Mouse (Mus musculus): ENCODE measurements at regions not wholly inside any gene's neighbourhood (a gene's known extent, or its start where the extent isn't known, plus 50 kb on each side); places are given as distances from the start of the nearest gene placed in this dataset.

- DNase-seq (ENCODE audit: low spot score), result no peak
Measured at GRCm38 (mm10) chr2:78804931-78805330, 63.0 kb upstream of the Ube2e3 start.

DNA sequence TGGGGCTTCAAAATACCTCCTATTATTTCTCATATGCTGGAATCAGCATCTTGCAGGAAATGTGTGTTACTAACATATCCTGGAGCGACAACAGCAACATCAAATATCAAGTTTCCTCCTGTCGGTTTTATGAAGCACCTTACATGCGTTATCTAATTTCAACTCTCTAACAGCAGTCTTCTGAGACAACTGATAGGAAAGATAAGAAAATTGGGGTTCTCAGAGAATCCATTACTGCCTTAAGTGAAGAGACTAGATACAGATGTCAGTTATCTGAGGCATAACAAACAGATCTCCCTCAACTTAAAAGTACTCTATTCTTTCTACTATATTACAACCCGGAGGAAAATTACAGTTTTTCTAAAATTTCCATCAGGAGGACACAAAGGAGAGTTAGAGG, 64.4 kb upstream of the Ube2e3 start:
- DNase-seq (ENCODE audit: low spot score), result no peak

- no peak for DNase-seq (ENCODE audit: low spot score)
Measured at GRCm38 (mm10) chr2:78795446-78795845, 72.5 kb upstream of the Ube2e3 start.

DNA sequence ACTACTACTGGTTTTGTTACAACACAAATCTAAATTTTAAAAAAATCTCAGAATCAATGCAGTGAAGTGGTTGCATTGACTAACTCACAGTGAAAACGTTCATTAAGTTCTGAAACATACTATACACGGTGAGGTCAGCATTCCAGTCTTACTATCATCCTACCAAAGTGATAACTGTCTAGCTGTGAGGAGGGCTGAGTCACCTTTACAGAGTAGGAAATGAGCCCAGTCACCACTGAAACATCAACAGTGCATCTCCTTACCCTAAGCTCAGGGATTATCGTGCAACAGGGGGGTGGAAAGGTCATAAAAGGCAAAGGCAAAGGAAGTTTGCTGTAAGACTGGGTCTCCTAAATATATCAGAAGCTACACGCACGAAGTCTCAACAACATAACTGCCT, 73.2 kb upstream of the Ube2e3 start:
- DNase-seq (ENCODE audit: low spot score), result no peak

- no peak for DNase-seq (ENCODE audit: low spot score)
Measured at GRCm38 (mm10) chr2:78789124-78789523, 78.8 kb upstream of the Ube2e3 start.

- DNase-seq (ENCODE audit: low spot score), result no peak
Measured at GRCm38 (mm10) chr2:78788222-78788621, 79.7 kb upstream of the Ube2e3 start.

GRCm38 (mm10) chr2:78779949-78780348, 88.0 kb upstream of the Ube2e3 start:
- no peak for DNase-seq (ENCODE audit: low spot score)

GRCm38 (mm10) chr2:78777589-78777988, 90.3 kb upstream of the Ube2e3 start:
- no peak for DNase-seq (ENCODE audit: low spot score)

- DNase-seq (ENCODE audit: low spot score), result no peak
Measured at GRCm38 (mm10) chr2:78754362-78754761, 113.6 kb upstream of the Ube2e3 start.

GRCm38 (mm10) chr2:78753918-78754317, 114.0 kb upstream of the Ube2e3 start:
- no peak for DNase-seq (ENCODE audit: low spot score)

DNA sequence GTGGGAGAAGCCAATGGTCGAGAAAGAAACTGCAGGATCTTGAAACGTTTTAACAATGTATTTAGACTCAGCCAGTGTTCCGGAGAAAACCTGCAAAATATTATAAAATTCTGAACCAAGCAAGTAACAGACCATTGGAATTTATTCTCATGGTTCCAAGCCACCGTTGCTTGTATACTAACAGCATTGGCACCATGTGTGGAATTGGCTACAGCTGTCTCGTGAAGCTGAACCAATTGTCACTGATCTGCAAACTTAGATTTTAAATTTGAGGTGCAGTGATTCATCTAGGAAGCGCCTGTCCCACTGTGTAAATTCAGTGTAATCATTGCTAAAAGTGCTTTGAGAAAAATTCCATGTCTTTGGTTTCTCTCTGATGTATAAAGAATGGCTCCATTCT, 137.8 kb upstream of the Ube2e3 start:
- no peak for DNase-seq (ENCODE audit: low spot score)

DNA sequence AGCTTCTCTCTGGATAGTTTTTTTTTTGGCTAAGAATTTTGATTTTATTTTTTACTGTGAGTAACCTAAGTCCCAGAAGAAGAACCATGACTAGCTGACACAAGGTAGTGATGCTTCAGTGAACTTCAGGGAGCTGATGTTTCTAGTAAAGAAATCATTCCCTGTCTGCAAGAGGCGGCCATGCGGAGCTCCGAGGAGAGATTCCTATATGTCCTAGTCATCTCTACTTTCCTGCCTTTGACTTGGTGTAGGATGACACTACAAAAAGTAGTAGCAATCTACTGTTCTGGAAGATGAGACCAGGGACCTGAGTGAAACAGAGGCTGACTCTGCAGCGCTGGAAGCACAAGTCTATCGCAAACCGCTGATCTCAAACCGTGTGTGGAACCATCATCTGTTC, 141.9 kb upstream of the Ube2e3 start:
- DNase-seq (ENCODE audit: low spot score), result no peak

- no peak for DNase-seq (ENCODE audit: low spot score)
Measured at GRCm38 (mm10) chr2:78724416-78724815, 143.5 kb upstream of the Ube2e3 start.

- no peak for DNase-seq (ENCODE audit: low spot score)
Measured at GRCm38 (mm10) chr2:78723423-78723822, 144.5 kb upstream of the Ube2e3 start.

DNA sequence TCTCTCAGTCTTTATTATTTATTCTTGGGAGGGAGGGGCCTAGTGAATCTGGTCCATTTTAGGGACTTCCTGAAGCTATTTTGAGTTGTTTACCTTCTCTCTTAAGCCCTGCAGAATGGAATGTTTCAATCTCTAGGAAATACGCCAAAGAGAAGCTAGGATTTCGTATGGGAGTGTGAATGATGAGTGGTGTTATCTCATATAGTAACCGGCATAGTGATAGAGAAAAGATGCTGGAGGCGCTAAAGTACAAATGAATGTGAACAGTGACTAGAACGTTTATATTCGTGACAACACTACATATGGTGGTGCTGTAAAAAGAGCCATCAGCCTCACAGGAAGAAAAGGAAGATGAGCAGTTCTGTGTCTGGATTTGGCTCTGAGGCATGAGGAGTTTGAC, 145.2 kb upstream of the Ube2e3 start:
- DNase-seq (ENCODE audit: low spot score), result no peak

DNA sequence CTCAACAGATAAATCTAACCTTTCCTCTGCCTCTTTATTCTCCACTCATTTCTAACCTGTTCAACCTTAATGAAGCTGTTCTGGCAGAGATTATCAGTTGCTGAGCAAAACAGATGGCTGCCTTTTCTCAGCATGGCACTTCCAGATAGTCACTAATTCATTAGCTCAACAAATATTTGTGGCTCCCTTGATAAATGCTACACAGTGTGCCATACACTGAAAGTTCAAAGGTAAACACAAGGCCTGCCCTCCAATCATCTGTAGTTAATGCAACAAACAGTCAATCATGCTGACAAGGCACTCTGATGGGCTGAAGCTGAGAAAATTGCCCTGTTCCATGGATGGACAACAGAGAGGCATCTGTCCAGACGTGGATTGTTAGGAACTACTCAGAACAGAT, 149.4 kb upstream of the Ube2e3 start:
- DNase-seq (ENCODE audit: low spot score), result no peak

GRCm38 (mm10) chr2:78716157-78716798, 151.6 kb upstream of the Ube2e3 start:
- DNase-seq (ENCODE audit: low spot score), result no peak

DNA sequence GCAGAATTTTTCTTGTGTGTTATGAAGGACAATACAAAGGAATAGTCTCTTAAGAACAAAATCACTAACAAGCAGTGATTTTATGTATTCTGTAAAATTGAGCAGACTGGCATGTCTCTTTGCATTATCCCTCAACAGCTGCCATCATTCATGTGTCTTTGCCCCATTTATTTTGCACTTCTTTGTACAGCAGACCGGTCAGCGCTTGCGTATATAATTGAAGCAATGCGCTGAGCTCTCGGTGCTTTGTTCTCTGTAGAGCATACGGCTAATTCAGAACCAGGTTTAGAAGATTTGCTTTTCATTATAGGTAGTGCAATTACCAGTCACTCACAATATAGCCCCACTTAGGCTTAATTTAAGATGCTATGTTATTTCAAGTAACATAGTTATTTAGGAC, 173.1 kb upstream of the Ube2e3 start:
- DNase-seq (ENCODE audit: low spot score), result no peak

GRCm38 (mm10) chr2:78656668-78657067, 211.3 kb upstream of the Ube2e3 start:
- DNase-seq (ENCODE audit: low spot score), result no peak

GRCm38 (mm10) chr2:78655156-78655855, 212.6 kb upstream of the Ube2e3 start:
- no peak for DNase-seq (ENCODE audit: low spot score)

DNA sequence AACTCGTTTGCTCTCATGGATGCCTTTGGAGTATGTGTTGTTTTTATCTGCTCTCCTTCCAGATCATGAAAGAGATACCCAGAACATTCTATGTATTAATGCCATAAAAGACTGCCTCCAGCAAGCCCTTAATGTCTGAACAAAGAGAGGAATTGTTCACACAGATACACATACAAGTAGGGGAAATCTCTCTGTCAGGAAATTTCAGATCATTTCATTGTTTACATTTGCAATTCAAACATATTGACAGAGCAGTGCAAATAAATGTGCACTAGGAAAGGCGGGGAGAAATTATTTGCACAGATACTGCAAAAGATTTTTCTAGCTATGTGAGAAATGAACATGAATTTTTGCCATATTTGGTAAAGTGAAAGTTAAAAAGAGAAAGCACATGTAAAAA, 216.4 kb upstream of the Ube2e3 start:
- DNase-seq (ENCODE audit: low spot score), result no peak

GRCm38 (mm10) chr2:78640361-78640760, 227.6 kb upstream of the Ube2e3 start:
- DNase-seq (ENCODE audit: low spot score), result no peak

GRCm38 (mm10) chr2:78625264-78625663, 242.7 kb upstream of the Ube2e3 start:
- no peak for DNase-seq (ENCODE audit: low spot score)

- no peak for DNase-seq (ENCODE audit: low spot score)
Measured at GRCm38 (mm10) chr2:78606388-78606787, 261.5 kb upstream of the Ube2e3 start.

All from urinary bladder, postnatal 14 days (tissue).